Mouse (Mus musculus): ENCODE measurements around the gene Vmn2r47.
"Not testable (repeated sequence)": the region's sequence is repeated elsewhere in the genome, so short reads cannot be mapped to it uniquely, and the experiment has no call there.

The Vmn2r47 gene

DNA sequence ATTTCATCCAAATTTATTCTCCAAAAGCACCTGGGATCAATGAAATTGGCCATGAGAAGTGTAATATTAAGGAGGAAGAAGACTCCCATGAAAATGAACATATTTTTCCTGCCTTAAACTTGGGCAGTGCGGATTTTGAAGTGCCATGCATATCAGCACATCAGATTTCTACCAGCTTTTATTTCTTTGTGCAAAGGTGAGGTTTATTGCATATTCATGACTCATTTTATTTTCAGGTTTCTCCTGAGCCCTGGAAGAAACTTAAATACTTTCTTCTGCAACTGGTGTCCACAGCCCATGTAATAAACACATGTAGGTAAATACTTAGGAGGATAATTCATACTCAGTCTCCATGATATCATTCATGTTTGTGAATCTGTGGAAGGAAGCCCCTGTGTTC, at the start of gene Vmn2r47:
TSS of gene Vmn2r47 (minus strand) at position 101 of the 400 bp plus-strand sequence.
- not testable (repeated sequence) for DNase-seq

DNA sequence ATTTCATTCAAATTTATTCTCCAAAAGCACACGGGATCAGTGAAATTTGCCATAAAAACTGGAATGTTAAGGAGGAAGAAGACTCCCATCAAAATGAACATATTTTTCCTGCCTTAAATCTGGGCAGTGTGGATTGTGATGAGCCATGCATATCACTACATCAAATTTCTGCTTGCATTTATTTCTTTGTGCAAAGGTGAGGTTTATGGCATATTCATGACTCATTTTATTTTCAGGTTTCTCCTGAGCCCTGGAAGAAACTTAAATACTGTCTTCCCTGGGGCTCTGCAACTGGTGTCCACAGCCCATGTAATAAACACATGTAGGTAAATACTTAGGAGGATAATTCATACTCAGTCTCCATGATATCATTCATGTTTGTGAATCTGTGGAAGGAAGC, 70.7 kb downstream of the Vmn2r47 start, which contains the start of gene Vmn2r46:
TSS of gene Vmn2r46 (minus strand) at position 101 of the 400 bp plus-strand sequence.
- DNase-seq: not testable (repeated sequence)

Measured in kidney, postnatal 4 days (tissue).